Mouse (Mus musculus) spleen, postnatal 10 days (tissue): Measurements from ENCODE around the gene Mrgpra2a.
"Not testable (repeated sequence)": the region's sequence is repeated elsewhere in the genome, so short reads cannot be mapped to it uniquely, and the experiment has no call there.

Experiments
- DNase-seq, 2 experiments: peaks; one replicate each; pipeline ENCODE4 v3.0.0; 2021 to 2022; ENCODE audit warnings: low spot score in 2 of 2

Mrgpra2a gene

GRCm38 (mm10) chr7:47452015-47452414 is at the start of gene Mrgpra2a:
Gene Mrgpra2a, minus strand, starts transcription at chr7:47452139.
- not testable (repeated sequence) for DNase-seq

GRCm38 (mm10) chr7:47491266-47491665 is 39.3 kb upstream of the Mrgpra2a start:
- DNase-seq = not testable (repeated sequence)

DNA sequence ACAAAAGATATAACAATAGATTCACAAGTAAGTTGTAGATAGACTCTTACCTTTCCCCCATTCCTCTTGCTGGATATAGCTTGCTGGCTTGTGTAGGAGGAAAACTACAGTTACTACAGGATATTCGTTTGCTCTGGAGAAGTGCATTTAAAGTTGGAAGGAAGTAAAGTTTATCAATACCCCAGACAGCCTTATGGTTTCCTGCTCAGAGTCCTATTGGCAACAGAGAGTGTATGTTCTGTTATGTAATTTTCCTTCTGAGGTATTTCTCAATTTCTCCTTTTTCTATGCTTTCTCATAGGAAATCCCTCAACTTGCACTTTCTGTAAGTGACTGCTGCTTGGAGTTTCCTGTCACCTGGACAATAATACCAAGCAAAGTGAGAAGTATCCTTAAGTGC is 37.5 kb upstream of the Mrgpra2a start:
- not testable (repeated sequence) for DNase-seq

GRCm38 (mm10) chr7:47483181-47483580 is 31.2 kb upstream of the Mrgpra2a start:
- not testable (repeated sequence) for DNase-seq

- DNase-seq = not testable (repeated sequence)
Observed at GRCm38 (mm10) chr7:47473904-47474303, 22.0 kb upstream of the Mrgpra2a start.

- DNase-seq = not testable (repeated sequence)
Observed at GRCm38 (mm10) chr7:47465278-47465981, 13.5 kb upstream of the Mrgpra2a start.

DNA sequence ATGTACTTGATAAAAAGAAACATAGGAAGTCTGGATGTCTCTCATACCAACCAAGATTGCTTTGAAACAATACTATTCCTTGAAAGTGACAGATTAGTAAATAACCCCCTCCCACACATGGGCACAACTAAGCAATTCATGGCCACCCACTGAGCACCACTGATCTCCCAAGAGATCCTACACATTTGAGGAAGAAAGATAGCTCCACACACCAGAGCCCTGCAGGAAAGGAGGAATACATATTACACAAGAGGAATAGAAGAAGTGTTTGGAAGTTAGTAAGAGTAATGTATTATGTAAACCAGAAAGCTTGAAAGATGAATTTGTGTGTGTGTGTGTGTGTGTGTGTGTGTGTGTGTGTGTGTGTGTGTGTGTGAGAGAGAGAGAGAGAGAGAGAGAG is 6.2 kb downstream of the Mrgpra2a start:
- DNase-seq = not testable (repeated sequence)

DNA sequence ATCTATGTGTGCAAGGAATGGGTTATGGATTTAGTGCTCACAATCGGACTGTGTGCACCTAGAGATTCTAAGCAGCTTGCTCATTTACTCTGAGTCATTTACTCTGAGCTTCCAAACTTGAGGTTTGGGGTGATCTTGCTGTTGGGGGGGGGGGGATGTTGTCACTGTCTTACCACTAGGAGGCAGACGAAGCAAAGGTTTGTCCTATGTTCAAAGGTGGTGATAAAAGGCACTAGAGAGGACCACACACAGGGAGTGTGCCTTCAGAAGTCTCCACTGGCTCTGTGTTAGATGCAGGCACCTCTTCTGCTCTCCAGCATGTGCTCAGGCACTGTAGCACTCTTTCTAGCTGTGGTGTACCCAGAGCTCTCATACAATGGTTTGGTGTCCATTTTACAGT is 15.5 kb downstream of the Mrgpra2a start:
- not testable (repeated sequence) for DNase-seq

DNA sequence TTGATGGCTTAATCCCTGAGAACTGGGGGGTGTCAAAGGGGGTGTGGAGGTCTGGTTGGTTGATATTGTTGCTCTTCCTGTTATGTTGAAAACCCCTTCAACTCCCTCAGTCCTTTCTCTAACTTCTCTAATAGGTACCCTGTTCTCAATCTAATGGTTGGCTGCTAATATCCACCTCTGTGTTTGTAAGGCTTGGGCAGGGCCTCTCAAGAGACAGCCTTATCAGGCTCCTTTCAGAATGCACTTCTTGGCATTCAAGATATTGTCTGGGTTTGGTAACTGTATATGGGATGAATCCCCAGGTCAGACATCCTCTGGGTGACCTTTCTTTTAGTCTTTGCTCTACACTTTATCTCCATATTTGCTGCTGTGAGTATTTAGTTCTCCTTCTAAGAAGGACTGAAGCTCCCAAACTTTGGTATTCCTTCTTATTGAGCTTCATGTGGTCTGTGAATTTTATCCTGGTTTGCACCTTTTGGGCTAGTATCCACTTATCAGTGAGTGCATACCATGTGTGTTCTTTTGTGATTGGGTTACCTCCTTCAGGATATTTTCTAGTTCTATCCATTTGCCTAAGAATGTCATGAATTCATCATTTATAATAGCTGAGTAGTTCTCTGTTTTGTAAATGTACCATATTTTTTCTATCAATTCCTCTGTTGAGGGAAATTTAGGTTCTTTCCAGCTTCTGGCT is 24.0 kb downstream of the Mrgpra2a start:
- not testable (repeated sequence) for DNase-seq

GRCm38 (mm10) chr7:47410602-47411001 is 41.3 kb downstream of the Mrgpra2a start:
- DNase-seq = no peak

DNA sequence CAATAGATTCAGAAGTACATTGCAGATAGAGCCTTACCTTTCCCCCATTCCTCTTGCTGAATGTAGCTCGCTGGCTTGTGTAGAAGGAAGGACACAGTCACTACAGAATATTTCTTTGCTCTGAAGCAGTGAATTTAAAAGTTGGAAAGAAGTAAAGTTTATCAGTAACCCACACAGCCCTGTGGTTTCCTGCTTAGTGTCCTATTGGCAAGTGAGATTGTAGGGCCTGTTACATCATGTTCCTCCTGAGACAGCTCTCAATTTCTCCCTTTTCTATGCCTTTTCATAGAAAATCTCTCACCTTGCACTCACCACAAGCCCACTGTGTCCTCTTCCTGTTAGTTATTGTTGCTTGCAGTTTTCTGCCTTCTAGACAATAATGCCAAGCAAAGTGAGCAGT is 42.4 kb downstream of the Mrgpra2a start:
- no peak for DNase-seq

GRCm38 (mm10) chr7:47401125-47401524 is 50.8 kb downstream of the Mrgpra2a start:
- no peak for DNase-seq
